Mouse (Mus musculus) CD8-positive naive resting alpha-beta T cell, adult 2 months (primary cell): ENCODE measurements around the gene Dpf3.

Experiments used
- DNase-seq, 2 experiments: peaks; one replicate each; pipeline ENCODE4 v3.0.0; 2022; ENCODE audit warnings: low read depth in 2 of 2, low spot score in 2 of 2

The Dpf3 gene

GRCm38 (mm10) chr12:83342035-83342874 is 145.3 kb downstream of the Dpf3 start:
- DNase-seq, result no peak

GRCm38 (mm10) chr12:83340960-83341359 is 146.6 kb downstream of the Dpf3 start:
- no peak for DNase-seq

GRCm38 (mm10) chr12:83338345-83338744 is 149.2 kb downstream of the Dpf3 start:
- DNase-seq, result no peak

GRCm38 (mm10) chr12:83337776-83338149 is 149.8 kb downstream of the Dpf3 start:
- no peak for DNase-seq

GRCm38 (mm10) chr12:83337077-83337775 is 150.3 kb downstream of the Dpf3 start:
- DNase-seq, result no peak

- DNase-seq, result no peak
Observed at GRCm38 (mm10) chr12:83330056-83330455, 157.5 kb downstream of the Dpf3 start.

- no peak for DNase-seq
Observed at GRCm38 (mm10) chr12:83328899-83329298, 158.6 kb downstream of the Dpf3 start.

- no peak for DNase-seq
Observed at GRCm38 (mm10) chr12:83328491-83328890, 159.0 kb downstream of the Dpf3 start.

- DNase-seq, result no peak
Observed at GRCm38 (mm10) chr12:83327451-83327850, 160.1 kb downstream of the Dpf3 start.

- DNase-seq, result no peak
Observed at GRCm38 (mm10) chr12:83320725-83321124, 166.8 kb downstream of the Dpf3 start.

GRCm38 (mm10) chr12:83317646-83318443 is 169.7 kb downstream of the Dpf3 start:
- no peak for DNase-seq

GRCm38 (mm10) chr12:83314666-83315065 is 172.8 kb downstream of the Dpf3 start:
- DNase-seq, result no peak

- DNase-seq, result no peak
Observed at GRCm38 (mm10) chr12:83312818-83313217, 174.7 kb downstream of the Dpf3 start.

GRCm38 (mm10) chr12:83310567-83310966 is 176.9 kb downstream of the Dpf3 start:
- no peak for DNase-seq

GRCm38 (mm10) chr12:83309031-83309804 is 178.3 kb downstream of the Dpf3 start:
- no peak for DNase-seq

- no peak for DNase-seq
Observed at GRCm38 (mm10) chr12:83308627-83309026, 178.9 kb downstream of the Dpf3 start.

GRCm38 (mm10) chr12:83303221-83303620 is 184.3 kb downstream of the Dpf3 start:
- DNase-seq, result no peak

- DNase-seq, result no peak
Observed at GRCm38 (mm10) chr12:83302320-83303153, 185.0 kb downstream of the Dpf3 start.

GRCm38 (mm10) chr12:83301616-83302319 is 185.7 kb downstream of the Dpf3 start:
- no peak for DNase-seq
